Mouse (Mus musculus) mouse trophoblast stem cell (cell line): ENCODE measurements around the gene Cdk5rap2.

Source experiments
- in situ Hi-C, 2 experiments: fragments of 300-500 bp; cut with MseI, MboI; formaldehyde crosslinking; loops; 2 replicates in 1 of 2; 3 replicates in 1 of 2; pipeline ENCODE4 v1.15.1; 2025

Gene Cdk5rap2

DNA sequence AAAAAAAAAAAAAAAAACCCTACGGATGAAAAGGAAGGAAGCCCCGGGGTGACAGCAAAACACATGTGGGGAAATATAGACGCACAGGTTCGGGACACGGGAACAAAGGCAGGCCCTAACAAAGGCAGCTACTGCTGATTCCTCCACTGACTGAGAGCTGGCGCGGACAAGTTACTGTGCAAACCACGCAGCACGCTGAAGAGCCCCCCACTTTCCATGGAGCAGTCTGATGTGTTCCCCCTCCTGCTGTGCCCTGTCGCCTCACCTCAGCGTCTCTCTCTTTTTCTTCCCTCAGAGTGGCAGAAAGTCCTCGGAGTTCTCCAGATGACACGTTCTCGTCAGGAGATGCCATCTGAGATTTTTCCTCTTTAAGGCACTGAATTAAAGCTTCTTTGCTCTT lies 55.8 kb downstream of the Cdk5rap2 start:
- in situ Hi-C loops = no loop called here

DNA sequence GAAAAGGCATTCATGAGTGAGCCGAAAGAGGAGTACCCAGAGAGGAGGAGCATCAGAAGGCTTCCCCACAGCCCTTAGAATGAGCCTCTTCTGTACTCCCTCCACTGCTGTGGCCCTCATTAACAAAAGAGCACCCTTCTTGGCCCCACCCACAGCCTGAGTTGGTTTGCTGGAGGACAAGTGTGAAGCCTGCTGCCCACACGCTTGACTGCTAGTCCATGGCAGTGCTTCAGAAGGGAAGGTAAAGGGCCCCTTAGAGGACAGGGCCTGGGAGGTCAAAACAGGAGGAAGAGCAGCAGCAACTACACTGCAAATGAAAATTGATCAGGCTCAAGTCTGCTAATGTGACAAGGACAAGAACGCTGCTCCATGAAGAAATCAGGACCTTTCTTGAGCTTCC lies 56.6 kb downstream of the Cdk5rap2 start:
- in situ Hi-C loops = no loop called here

DNA sequence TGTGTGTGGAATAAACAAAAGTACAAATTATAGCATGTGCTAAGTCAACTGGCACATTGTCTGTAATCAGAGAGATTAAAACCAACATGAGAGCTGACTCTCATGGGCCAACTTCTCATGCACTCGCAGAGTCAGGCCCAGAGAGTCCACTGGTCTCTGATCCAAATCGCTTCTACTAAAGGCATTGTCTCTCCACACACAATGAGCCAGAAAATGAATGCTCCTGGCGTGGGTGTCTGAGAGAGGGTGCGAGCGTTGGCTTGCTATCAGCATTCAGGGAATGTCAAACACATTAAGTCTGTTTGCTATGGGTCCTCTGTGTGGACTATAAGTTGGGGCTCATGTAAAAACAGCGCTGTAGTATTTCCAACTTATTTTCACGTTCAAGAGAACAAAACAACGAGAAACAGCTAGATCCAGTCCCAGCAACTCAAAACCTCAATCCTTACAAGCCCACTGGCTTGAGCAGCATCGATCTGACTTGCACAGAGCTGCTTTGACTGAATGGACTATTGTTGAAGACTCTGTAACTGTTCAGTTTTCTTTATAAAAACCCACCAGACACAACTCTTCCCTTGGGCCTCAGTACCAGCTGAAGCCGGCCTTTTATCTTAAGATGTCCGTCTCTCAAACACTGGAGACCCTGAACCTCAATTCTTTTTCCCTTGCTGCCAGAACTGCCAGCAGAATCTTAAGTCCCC lies 74.6 kb downstream of the Cdk5rap2 start:
- in situ Hi-C loops = no loop called here

DNA sequence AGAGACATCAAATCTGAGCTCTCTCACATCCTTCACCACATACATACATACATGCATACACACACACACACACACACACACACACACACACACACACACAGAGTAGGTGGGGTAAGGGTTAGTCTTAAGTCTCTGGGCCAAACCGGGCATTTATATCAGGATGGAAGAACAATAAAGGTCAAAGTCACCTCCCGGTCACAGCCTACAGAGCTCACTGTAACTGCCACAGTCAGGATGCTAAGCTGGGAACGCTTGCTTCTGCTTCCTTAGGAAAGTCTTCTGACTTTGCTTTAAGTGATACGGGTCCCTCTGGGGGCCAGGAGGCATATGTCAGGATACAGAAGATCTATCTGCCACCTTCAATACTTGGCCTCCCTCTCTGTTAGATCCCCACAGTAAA lies 75.2 kb downstream of the Cdk5rap2 start:
- in situ Hi-C loops = no loop called here

DNA sequence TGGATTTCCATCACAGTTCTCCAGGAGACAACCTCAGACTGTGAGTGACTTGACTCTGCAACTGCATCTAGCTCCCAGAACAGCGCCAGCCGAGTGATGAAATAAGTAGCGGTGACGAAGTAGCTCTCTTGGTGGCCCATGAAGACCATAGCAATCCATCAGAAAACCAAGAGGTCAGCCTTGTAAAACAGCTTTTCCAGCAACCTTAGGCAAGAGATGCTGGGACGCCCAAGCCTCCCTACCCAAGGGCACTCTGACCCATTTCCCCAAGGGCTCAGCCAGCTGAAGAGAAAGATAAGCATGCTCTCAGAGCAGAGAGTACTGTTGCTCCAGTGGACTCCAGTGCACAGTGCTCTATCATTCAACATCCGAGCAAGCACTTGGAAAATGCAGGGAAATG lies 77.3 kb downstream of the Cdk5rap2 start:
- in situ Hi-C loops = no loop called here

DNA sequence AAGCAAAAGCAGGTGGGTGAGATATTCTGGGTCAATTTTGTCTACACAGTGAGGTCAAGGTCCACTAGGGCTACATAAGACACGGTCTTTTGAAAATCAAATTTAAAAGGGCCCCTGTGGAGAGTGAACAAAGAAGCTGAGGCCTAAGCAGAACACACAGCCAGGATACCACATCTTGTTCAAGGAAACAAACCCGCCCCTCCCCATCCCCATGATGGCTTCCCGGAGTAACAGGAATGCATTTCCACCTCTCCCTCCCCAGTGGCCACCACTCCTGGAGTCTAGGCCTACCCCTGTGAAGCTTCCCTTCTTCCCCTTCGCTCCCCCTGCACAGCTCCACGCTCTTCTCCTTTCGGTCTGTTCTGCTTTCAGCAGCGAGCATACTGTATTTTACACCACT lies 77.7 kb downstream of the Cdk5rap2 start:
- in situ Hi-C loops = no loop called here

DNA sequence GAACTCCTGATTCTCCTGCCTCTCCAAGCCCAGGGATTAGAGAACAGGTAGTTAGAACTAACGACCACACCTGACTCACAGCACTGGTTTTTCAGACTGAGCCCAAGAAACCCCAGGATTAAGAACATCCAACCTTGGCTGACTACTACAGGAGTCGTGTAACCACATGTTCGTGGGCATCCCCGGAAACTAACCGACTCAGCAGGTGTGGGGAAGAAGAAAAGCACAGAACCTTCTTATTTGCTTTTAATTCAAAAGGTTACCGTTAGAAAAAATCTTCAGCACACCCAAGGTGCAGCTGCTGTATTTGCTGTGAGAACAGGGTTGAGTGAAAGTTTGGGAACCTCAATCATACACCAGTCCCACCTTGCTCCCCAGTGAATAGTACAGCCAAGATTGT lies 79.1 kb downstream of the Cdk5rap2 start:
- in situ Hi-C loops = no loop called here

DNA sequence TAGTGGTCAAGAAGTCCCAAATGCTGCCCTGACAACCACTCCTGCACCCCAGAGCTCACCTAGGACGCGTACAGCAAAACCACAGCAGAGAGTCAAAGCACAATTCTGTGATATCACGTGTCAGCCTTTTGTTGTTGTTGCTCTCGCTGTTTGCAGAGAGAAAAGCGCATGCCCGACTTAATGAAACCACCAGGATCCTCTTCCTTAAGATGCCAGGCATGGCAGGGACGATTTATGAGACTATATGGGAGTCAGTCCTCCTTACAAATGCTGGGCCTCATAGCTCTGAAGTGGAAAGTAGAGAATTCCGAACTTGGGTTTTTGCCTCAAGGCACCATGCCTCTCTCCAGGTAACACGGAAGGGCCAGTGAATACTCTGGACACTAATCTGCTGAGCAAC lies 82.2 kb downstream of the Cdk5rap2 start:
- in situ Hi-C loops = no loop called here

DNA sequence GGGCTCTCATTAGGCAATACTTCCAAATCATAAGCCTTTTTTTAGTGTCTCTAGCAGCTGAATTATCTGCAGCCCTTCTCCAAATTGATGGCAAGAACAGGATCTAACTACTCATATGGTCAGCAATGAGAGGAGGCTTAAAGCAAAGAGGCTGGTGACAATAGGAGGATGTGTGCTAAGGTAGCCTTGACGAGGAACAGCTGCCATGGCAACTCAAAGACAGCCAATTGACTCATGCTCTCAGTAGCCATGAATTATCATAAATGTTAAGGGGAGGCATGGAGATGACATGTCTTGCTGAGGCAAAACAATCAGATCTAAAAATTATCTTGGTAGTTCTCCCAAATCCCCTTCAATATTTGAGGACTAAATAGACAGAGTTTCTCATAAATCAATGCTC lies 82.8 kb downstream of the Cdk5rap2 start:
- in situ Hi-C loops = no loop called here

DNA sequence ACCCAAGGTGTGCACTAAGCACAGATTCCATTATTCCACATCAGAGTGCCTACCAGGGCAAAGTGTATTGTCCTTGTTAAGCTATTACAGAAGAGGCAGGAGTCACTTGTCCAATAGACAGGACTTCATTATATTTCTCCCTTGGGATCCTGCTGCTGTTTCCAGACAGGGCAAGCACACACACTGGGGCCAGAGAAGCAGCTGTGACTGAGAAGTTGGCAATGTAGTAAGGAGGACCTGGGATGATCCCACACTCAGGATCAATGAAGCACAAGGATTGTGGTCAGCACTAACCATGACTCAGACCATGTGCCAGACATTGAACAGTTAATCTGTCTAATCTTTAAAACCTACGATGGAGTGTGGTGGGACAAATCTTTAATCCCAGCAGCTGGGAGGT lies 88.7 kb downstream of the Cdk5rap2 start:
- in situ Hi-C loops = no loop called here

DNA sequence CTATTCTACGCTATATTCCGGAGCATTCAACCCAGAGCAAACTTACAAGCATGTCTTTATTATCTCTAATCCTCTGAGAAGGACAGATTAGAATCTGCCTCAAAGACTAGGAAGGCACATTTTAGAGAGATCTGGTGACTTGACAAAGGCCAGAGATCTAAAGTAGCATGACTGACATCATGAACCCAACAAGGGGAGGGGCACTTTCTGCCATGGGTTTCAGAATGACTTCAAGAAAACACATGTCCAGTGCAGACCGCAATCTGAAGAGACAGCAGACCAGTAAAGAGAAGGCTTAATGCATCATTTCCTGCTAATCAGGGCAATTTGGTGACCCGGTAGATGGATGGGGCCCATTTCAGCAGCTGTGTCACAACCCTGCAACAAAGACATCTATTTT lies 98.1 kb downstream of the Cdk5rap2 start:
- in situ Hi-C loops = no loop called here

DNA sequence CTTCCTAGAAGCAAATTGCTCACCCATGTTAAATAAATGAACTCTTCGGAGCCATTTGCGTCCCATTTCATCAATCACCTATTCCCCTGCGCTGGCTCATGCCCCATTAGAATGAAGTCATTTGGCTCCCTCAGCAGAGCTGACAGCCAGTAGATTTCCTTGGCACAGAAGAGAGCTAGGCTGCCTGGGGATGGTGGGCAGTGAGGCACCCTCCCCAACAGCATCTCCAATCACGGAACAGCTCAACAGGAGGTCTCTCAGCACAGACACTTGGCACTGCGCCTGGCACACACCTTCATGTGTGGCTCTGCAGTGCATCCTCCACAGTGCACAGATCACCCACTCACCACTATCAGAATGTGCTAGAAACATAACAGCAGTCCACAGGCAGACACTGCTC lies 98.7 kb downstream of the Cdk5rap2 start:
- in situ Hi-C loops = no loop called here

DNA sequence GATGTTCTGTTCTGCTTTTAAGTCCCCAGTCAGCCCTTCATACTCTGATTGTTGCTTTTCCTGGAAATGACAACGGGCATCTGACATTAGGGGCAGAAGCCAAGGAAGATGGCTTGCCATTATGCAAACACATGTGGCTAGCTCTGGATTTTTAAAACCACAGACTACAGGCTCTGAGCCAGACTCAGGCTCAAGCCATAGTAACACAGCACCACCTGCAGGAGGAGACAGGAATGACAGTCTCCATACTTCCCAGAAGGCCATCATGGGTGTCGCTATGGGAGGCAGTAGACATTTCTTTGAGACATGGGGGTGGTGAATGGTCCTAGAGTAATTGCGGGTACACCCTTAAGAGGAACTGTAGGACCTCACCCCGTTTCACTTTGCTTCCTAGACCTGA lies 103.0 kb downstream of the Cdk5rap2 start:
- in situ Hi-C loops = no loop called here

DNA sequence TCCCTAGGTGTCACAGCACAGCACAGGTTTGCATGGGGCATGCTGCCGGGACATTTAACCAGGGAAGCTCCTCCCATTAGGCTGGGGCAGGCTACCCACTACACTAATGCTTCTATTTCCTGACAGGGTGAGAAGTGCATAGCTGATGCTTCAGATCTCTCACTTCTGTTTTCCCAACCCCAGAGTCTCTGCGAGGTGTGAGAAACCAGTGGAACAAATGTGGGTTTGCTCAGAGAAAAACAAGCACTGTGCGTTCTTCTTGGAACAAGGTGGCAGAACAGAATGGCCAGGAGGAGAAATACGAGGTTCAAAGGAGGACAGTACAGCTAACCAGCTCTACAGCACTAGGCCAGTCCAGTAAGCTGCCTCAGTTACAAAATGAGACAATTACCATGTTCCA lies 106.4 kb downstream of the Cdk5rap2 start:
- in situ Hi-C loops = no loop called here

DNA sequence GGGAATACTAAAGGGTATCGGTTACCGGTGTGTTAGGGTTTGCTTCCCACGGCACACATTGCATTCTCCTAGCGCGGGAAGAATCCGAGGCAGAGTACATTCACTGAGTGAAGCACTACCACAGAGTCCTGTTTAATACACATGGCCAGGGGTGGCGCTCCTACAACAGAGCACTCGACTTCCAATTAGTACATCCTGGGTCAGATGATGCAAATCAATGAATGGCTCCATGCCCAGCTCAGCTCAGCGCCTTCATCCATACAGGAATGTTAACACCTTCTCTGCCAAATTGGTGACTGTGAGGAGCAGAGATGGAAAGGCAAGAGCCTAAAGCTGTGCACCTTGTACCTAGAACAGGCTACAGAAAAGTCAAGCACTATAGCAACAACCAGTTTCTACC lies 109.1 kb downstream of the Cdk5rap2 start:
- in situ Hi-C loops = no loop called here

DNA sequence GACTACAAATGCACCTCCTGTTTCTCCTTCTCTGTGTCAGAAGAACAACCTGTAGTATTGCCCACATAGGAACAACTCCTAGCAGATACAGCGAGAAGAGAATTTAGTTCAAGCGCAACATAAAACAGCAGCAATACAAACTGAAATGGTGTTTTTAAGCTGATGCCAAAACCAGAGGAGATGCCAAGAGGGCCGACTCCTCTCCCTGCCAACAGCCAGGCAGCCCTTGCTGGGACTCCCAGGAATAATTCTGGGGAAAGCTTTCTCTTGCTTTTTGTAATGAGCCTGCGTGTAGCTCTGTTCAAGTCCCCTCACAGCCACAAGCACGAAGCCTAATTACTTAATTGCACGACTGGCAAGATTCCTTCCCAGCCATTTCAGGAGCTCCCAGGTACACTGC lies 120.9 kb downstream of the Cdk5rap2 start:
- in situ Hi-C loops = no loop called here

DNA sequence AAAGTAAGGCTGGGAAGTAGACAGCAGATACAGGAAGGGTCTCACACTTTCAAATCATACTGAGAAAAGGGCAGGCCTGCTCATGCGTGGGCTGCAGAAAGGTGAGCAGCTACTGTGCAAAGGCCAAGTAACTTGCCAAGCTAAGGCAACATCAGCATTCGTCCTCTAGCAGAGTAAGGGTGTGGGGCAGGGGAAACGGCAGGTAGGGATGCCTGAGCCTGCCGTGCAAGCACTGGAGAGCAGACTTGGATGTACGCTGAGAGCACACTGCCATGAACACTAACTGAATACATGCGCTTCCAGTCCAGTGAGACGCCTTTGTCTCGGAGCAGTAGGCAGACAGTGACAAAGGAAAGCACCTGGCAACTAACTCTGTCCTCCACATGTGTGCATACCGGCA lies 127.1 kb downstream of the Cdk5rap2 start:
- in situ Hi-C loops = no loop called here

DNA sequence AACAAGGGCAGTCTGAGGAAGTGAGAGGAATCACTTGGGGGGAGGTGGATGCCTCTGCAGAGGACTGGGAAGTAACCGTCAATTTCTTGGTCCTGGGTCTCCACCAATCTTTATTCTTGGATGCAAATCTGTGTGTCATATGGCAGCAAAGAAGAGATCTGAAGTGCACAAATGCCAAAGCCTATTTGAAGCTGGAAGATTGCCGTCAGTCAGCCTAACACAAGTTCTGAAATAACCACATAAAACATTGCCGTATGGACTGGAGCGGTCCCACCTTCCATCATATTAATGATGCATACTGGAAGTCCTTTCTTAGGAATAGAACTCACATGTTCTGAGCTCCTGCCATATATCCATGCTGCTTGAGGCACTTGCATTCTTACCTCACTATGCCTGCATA lies 131.4 kb downstream of the Cdk5rap2 start:
- in situ Hi-C loops = no loop called here

DNA sequence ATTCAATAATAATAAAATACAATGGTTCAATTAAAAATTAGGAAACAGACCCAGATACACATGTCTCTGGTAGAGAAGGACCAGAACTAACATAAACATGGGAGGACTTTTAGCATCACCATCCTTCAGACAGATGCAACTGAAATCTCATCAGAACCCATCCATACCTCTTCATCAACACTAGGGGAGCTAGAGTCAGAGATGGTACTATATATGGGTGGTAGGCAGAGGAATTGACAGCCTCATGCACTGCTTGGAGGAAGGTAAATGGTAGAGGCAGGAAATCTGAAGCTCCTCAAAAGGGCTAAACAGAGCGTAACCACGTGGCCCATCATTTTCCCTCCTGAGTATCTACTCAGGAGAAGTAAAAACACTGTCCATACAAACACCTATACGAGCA lies 132.2 kb downstream of the Cdk5rap2 start:
- in situ Hi-C loops = no loop called here

DNA sequence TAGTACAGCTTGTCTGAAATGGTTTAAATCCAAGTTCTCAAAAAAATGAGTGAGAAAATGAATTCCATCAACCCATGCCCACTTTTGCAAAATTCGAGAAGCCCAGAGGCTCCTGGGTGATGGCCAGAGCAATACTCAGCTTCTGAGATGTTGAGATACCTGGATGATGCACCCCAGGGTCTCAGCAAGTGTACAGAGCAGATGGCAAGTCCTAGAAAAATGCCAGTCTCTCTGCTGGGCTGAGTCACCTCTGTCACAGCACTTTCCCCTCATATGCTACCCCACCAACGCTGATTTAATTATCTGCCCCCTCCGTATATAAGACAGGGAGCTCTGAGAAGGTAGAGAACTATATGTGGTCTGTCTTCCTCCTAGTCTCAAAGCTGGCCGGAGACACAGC lies 137.3 kb downstream of the Cdk5rap2 start:
- in situ Hi-C loops = no loop called here

DNA sequence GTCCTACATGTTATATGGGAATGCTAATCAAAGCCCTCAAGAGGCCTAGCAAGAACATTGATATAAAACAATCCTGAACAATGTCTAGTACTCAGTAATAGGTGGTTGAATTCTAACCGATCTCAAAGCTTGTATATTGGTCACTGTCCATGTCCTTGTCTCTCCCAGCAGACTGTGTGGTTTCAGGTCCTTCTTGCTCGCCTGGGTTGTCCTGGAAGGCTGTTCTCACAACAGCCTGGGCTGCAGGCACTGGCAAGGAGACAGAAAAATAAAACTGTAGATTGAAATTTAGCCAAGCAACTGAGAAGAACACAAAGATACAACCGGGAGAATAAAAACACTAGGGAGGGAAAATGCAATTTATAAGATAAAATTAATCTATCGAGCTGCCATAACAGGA lies 137.7 kb downstream of the Cdk5rap2 start:
- in situ Hi-C loops = no loop called here

DNA sequence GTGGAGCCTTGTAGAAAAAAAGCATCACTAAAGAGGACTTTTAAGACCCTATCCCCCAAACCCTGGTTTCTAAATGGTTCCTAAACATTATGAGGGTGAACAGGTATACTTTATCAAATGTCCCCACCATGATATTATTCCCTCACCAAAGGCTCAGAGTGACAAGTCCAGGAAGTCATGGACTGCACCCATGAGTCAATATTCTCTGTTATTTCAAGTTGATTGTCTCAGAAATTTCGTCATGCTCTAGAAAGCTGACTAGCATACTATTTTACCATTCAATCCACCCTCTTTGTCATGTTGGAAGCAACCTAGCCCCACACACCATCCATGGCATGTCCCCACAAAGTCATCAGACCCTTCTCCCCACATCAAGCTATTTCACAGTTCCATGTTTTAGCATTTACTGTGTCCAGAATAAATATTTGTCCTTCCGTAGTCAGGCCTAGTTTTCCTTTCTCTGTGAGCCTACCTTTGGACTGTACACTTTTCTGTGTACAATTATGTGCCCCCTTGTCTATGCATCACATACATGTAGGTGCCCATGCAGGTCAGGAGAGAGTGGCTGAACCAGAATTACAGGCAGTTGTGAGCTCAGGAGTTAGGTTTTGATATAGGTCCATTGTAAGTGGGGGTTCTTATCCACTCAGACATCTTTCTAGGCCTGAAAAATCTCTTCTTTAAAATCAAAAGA lies 142.9 kb downstream of the Cdk5rap2 start:
- in situ Hi-C loops = no loop called here

DNA sequence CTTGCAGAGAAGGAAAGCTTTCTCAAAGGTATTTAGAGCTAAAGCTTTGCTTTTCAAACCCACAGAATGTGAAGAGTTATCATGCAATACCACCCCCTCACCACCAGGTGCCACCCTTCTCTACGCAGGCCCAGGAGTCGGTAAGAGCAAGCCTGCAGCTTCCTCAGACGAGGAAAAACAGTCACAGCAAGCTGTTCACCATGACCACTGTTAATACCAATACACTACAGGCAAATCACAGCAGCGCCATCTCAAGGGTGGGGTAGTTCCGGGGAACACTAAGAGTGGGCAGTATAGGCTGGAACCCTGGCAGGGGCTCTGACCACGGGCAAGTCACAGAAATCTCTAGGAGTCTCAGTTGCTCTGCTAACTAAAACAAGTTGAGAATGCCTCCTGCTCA lies 145.0 kb downstream of the Cdk5rap2 start:
- in situ Hi-C loops = no loop called here

DNA sequence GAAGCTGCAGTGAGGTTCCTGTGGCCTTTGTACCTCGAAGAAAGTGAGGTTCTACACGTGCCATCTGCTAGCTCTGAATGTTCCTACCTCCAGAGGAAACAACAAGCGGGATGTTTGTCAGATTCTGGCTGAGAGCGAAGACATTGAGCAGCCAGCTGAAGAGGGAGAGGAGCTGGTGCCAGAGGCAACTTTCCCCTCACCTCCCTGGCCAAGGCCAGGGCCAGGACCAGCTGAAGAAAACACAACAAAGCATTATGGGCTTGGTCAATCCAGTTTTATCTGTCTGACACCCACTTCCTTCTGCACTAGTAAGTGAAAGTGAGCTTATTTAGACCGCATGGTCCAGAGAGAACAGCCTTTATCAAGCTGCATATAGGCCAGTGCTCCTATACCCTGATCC lies 147.4 kb downstream of the Cdk5rap2 start:
- in situ Hi-C loops = no loop called here
